Mouse (Mus musculus): ENCODE data around the gene 2210407C18Rik.

DNA sequence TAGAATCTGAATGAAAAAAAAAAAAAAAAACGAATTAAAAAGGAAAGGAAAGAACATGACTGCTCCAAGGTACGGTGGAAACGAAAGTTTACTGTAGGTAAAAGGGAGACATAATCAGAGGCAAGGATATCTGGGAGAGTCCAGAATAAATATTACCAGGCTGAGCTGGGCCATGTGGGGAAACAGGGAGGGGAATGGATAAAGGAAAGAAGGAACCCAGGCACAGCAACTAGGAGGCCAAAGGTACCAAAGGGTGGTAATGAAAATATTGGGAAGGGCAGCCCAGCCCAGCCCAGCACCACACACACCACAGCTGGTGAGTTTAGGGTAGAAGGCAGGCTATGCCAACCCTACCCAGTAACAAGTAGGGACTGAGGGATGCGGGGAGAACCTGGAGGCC, 19.0 kb upstream of the 2210407C18Rik start:
- no peak for TF ChIP-seq GATA1 (IDR thresholded peaks at IDR 0.05; ENCODE audit: borderline replicate concordance, low read length)
- TF ChIP-seq FLI1 (IDR thresholded peaks at IDR 0.05; ENCODE audit: low read length) = no peak
